Mouse (Mus musculus) naive thymus-derived CD4-positive, alpha-beta T cell, adult 5 months (primary cell): ENCODE data around the gene Slc39a3. TPM values are rescaled to one million over a fixed set of nuclear protein-coding genes. Genes with fewer than 3 reads are reported as not detected.

Source experiments
- polyA plus RNA-seq: library from polyadenylated mRNA; unstranded; fragments of 100-300 nt; shearing (Covaris generic); gene quantifications from one replicate; pipeline ENCODE4 v1.2.1, GENCODE M21; 2017

The Slc39a3 gene
- 14.7 TPM for polyA plus RNA-seq

GRCm38 (mm10) chr10:81036988-81037580 is at the start of gene Slc39a3:
Gene Slc39a3, minus strand, starts transcription at chr10:81037426.

GRCm38 (mm10) chr10:81069836-81070235 is 32.6 kb upstream of the Slc39a3 start, which contains the start of gene Thop1:
Gene Thop1, plus strand, starts transcription at chr10:81070035.

GRCm38 (mm10) chr10:81059603-81060543 is 22.6 kb upstream of the Slc39a3 start, which contains the start of gene Sgta:
Gene Sgta, minus strand, starts transcription at chr10:81060181.

GRCm38 (mm10) chr10:81025639-81026275 is 11.5 kb downstream of the Slc39a3 start, which contains the start of gene Diras1:
Gene Diras1, minus strand, starts transcription at chr10:81025662.

GRCm38 (mm10) chr10:81014393-81015384 is 22.5 kb downstream of the Slc39a3 start, which contains the start of gene Gng7:
Gene Gng7, minus strand, starts transcription at chr10:81014945.

Other genes with a start within 250 kb of the Slc39a3 start
- 65.0 TPM for gene Sf3a2, start 239.2 kb downstream of the Slc39a3 start, polyA plus RNA-seq
- 196 TPM for gene Plekhj1, start 238.8 kb downstream of the Slc39a3 start, polyA plus RNA-seq
- not detected for gene Amh, start 232.2 kb downstream of the Slc39a3 start, polyA plus RNA-seq
- not detected for gene Jsrp1, start 223.9 kb downstream of the Slc39a3 start, polyA plus RNA-seq
- gene Oaz1, start 210.8 kb downstream of the Slc39a3 start, polyA plus RNA-seq, result 2,215 TPM
- not detected for gene Lingo3, start 193.4 kb downstream of the Slc39a3 start, polyA plus RNA-seq
- 91.1 TPM for gene Lsm7, start 182.2 kb downstream of the Slc39a3 start, polyA plus RNA-seq
- 19.0 TPM for gene Sppl2b, start 182.2 kb downstream of the Slc39a3 start, polyA plus RNA-seq
- gene Tmprss9, start 165.6 kb downstream of the Slc39a3 start, polyA plus RNA-seq, result not detected
- gene Timm13, start 136.5 kb downstream of the Slc39a3 start, polyA plus RNA-seq, result 150 TPM
- 14.8 TPM for gene Lmnb2, start 119.2 kb downstream of the Slc39a3 start, polyA plus RNA-seq
- gene Gadd45b, start 107.4 kb downstream of the Slc39a3 start, polyA plus RNA-seq, result 43.3 TPM
- not detected for gene Gng7, start 22.5 kb downstream of the Slc39a3 start, polyA plus RNA-seq
- not detected for gene Diras1, start 11.8 kb downstream of the Slc39a3 start, polyA plus RNA-seq
- 68.7 TPM for gene Sgta, start 22.8 kb upstream of the Slc39a3 start, polyA plus RNA-seq
- 6.5 TPM for gene Thop1, start 32.6 kb upstream of the Slc39a3 start, polyA plus RNA-seq
- not detected for gene Creb3l3, start 61.4 kb upstream of the Slc39a3 start, polyA plus RNA-seq
- gene Map2k2, start 68.5 kb upstream of the Slc39a3 start, polyA plus RNA-seq, result 160 TPM
- gene Zbtb7a, start 97.8 kb upstream of the Slc39a3 start, polyA plus RNA-seq, result 68.2 TPM
- gene Pias4, start 130.5 kb upstream of the Slc39a3 start, polyA plus RNA-seq, result 41.3 TPM
- 1,105 TPM for gene Eef2, start 139.2 kb upstream of the Slc39a3 start, polyA plus RNA-seq
- 83.9 TPM for gene Dapk3, start 145.6 kb upstream of the Slc39a3 start, polyA plus RNA-seq
- 0.39 TPM for gene 4930442H23Rik, start 146.4 kb upstream of the Slc39a3 start, polyA plus RNA-seq
- gene Nmrk2, start 164.6 kb upstream of the Slc39a3 start, polyA plus RNA-seq, result not detected
- gene Atcay, start 193.4 kb upstream of the Slc39a3 start, polyA plus RNA-seq, result 0.21 TPM
- gene Zfr2, start 195.7 kb upstream of the Slc39a3 start, polyA plus RNA-seq, result 4.1 TPM
- gene Matk, start 215.5 kb upstream of the Slc39a3 start, polyA plus RNA-seq, result 35.8 TPM
- 119 TPM for gene Mrpl54, start 229.5 kb upstream of the Slc39a3 start, polyA plus RNA-seq
- 42.8 TPM for gene Apba3, start 229.5 kb upstream of the Slc39a3 start, polyA plus RNA-seq